Mouse (Mus musculus): ENCODE measurements around the gene Pde4d. TPM values are rescaled to one million over a fixed set of nuclear protein-coding genes. Genes with fewer than 3 reads are reported as not detected.

Gene Pde4d
- total and polyA plus RNA-seq, 3 experiments: 18.5 to 18.8 TPM; not detected in 1

- Histone ChIP-seq H3K9me3 (replicated peaks; ENCODE audit: insufficient read depth, low read length) (no peaks in the 10 kb centered on the region), H3K27ac (ENCODE audit: control insufficient read depth, low read depth, low read length) (no peak overlapping the region), H3K4me3 (ENCODE audit: control insufficient read depth in 1 of 2, insufficient read depth in 1 of 2, low read depth in 2 of 2, low read length in 2 of 2) (no peak overlapping the region), H3K79me2 (ENCODE audit: control insufficient read depth, insufficient read depth, low read length, poor library complexity) (no peaks in the 10 kb centered on the region), H3K36me3 (ENCODE audit: control insufficient read depth in 1 of 2, insufficient read depth in 2 of 2, low read length in 2 of 2) (no peaks in the 10 kb centered on the region), H3K27me3 (ENCODE audit: control insufficient read depth in 1 of 2, insufficient read depth in 2 of 2, low read length in 2 of 2) (no peaks in the 10 kb centered on the region), H3K9ac (ENCODE audit: control insufficient read depth, low read depth, low read length, poor library complexity, severe bottlenecking) (no peak overlapping the region), H3K4me1 (ENCODE audit: control insufficient read depth in 1 of 2, insufficient read depth in 2 of 2, low read length in 2 of 2) (no peaks in the 10 kb centered on the region)
- TF ChIP-seq MYC (IDR thresholded peaks at IDR 0.05; ENCODE audit: low read depth, low read length) (no peak), RAD21 (IDR thresholded peaks at IDR 0.05; ENCODE audit: low read depth, low read length) (no peak), UBTF (IDR thresholded peaks at IDR 0.05; ENCODE audit: borderline replicate concordance, insufficient read depth, low read depth, low read length) (no peak), POLR2AphosphoS2 (IDR thresholded peaks at IDR 0.05; ENCODE audit: low read length) (no peak), MEF2A (IDR thresholded peaks at IDR 0.05; ENCODE audit: extremely low read depth, insufficient replicate concordance, low read depth, low read length, poor library complexity, severe bottlenecking) (no peak), RCOR1 (IDR thresholded peaks at IDR 0.05; ENCODE audit: low read depth, low read length) (no peak), GABPA (IDR thresholded peaks at IDR 0.05; ENCODE audit: low read depth, low read length) (no peak), NELFE (IDR thresholded peaks at IDR 0.05; ENCODE audit: low read depth, low read length) (no peak), SMC3 (IDR thresholded peaks at IDR 0.05; ENCODE audit: low read depth, low read length) (no peak), JUND (IDR thresholded peaks at IDR 0.05; ENCODE audit: low read depth, low read length) (no peak), MAX (IDR thresholded peaks at IDR 0.05; ENCODE audit: low read length) (no peak), ZMIZ1 (IDR thresholded peaks at IDR 0.05; ENCODE audit: low read depth, low read length) (no peak)
- DNase-seq (ENCODE audit: low read depth, low spot score): no peak
Measured at GRCm38 (mm10) chr13:108751155-108751840, 301.6 kb downstream of the Pde4d start.

- Histone ChIP-seq H3K27ac (ENCODE audit: control insufficient read depth, low read depth, low read length) (no peak overlapping the region), H3K4me1 (ENCODE audit: control insufficient read depth in 1 of 2, insufficient read depth in 2 of 2, low read length in 2 of 2) (no peaks in the 10 kb centered on the region), H3K9me3 (replicated peaks; ENCODE audit: insufficient read depth, low read length) (no peaks in the 10 kb centered on the region), H3K9ac (ENCODE audit: control insufficient read depth, low read depth, low read length, poor library complexity, severe bottlenecking) (no peak overlapping the region), H3K27me3 (ENCODE audit: control insufficient read depth in 1 of 2, insufficient read depth in 2 of 2, low read length in 2 of 2) (no peaks in the 10 kb centered on the region), H3K36me3 (ENCODE audit: control insufficient read depth in 1 of 2, insufficient read depth in 2 of 2, low read length in 2 of 2) (no peaks in the 10 kb centered on the region), H3K4me3 (ENCODE audit: control insufficient read depth in 1 of 2, insufficient read depth in 1 of 2, low read depth in 2 of 2, low read length in 2 of 2) (no peak overlapping the region), H3K79me2 (ENCODE audit: control insufficient read depth, insufficient read depth, low read length, poor library complexity) (no peaks in the 10 kb centered on the region)
- TF ChIP-seq TAL1 (IDR thresholded peaks at IDR 0.05; ENCODE audit: low read length) (no peak), NELFE (IDR thresholded peaks at IDR 0.05; ENCODE audit: low read depth, low read length) (no peak), RAD21 (IDR thresholded peaks at IDR 0.05; ENCODE audit: low read depth, low read length) (no peak), TBP (IDR thresholded peaks at IDR 0.05; ENCODE audit: low read depth, low read length) (no peak), POLR2AphosphoS5 (IDR thresholded peaks at IDR 0.05; ENCODE audit: borderline replicate concordance, low read depth, low read length) (no peak), MEF2A (IDR thresholded peaks at IDR 0.05; ENCODE audit: extremely low read depth, insufficient replicate concordance, low read depth, low read length, poor library complexity, severe bottlenecking) (no peak), GABPA (IDR thresholded peaks at IDR 0.05; ENCODE audit: low read depth, low read length) (no peak), SIN3A (IDR thresholded peaks at IDR 0.05; ENCODE audit: low read length) (no peak), CTCF (IDR thresholded peaks at IDR 0.05 in 2 of 3, conservative IDR thresholded peaks at IDR 0.05 in 1 of 3; ENCODE audit: control insufficient read depth in 1 of 3, insufficient read depth in 1 of 3, low read depth in 2 of 3, low read length in 3 of 3, poor library complexity in 1 of 3, severe bottlenecking in 1 of 3) (no peak), ZNF384 (IDR thresholded peaks at IDR 0.05; ENCODE audit: low read depth, low read length) (no peak)
- no peak for DNase-seq (ENCODE audit: low read depth, low spot score)
Measured at GRCm38 (mm10) chr13:108757477-108757876, 307.7 kb downstream of the Pde4d start.

Measured in MEL (cell line).